Mouse (Mus musculus): ENCODE measurements at regions not wholly inside any gene's neighbourhood (a gene's known extent, or its start where the extent isn't known, plus 50 kb on each side); places are given as distances from the start of the nearest gene placed in this dataset.

GRCm38 (mm10) chr8:35192515-35192914, 573.1 kb upstream of the Gm19410 start:
- no peak for DNase-seq

- DNase-seq, result peak; percentile 60
Observed at GRCm38 (mm10) chr8:35193771-35194170, 571.8 kb upstream of the Gm19410 start.

DNA sequence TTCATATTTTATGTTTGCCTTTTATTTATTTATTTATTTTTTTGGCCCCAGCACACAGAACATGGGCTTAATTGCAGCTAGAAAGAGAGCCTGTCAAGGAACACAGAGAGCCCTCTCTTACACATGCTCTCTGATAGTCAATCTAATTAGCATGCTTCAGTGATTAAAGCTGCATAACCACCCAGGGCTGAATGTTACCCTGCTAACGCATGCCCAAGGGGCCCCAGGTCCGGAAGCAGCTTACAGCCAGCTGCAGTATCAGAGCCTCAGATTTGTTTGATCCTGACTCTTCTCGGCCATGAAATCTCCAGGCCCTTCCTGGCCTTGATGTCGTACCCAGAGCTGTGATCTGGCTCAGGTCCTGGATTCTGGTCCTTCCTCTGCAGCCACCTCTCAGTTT, 569.4 kb upstream of the Gm19410 start:
- no peak for DNase-seq

- DNase-seq, result no peak
Observed at GRCm38 (mm10) chr8:35198766-35199165, 566.8 kb upstream of the Gm19410 start.

- DNase-seq, result peak; percentile 62
Observed at GRCm38 (mm10) chr8:35201416-35201815, 564.2 kb upstream of the Gm19410 start.

GRCm38 (mm10) chr8:35204971-35205370, 560.6 kb upstream of the Gm19410 start:
- peak; percentile 39 for DNase-seq

DNA sequence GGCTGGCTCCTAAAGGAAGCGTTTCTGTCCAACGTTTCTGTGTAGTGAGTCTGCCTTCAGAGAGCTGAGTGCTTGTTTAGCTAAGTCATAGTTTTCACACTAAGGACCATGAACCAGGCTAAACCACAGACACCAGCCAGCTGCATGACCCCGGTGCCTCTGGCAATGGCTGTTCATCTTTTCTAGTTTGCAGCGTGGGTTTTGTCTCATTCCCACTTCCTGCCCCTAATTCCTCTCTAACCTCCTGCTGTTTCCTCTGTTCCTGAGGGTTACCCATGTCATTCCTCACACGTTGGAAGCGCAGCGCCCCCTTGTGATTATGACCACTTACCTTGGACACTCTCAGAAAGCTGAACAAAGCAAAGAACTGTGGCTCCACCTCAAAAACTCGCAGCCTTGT, 560.1 kb upstream of the Gm19410 start:
- DNase-seq, result peak; percentile 81

DNA sequence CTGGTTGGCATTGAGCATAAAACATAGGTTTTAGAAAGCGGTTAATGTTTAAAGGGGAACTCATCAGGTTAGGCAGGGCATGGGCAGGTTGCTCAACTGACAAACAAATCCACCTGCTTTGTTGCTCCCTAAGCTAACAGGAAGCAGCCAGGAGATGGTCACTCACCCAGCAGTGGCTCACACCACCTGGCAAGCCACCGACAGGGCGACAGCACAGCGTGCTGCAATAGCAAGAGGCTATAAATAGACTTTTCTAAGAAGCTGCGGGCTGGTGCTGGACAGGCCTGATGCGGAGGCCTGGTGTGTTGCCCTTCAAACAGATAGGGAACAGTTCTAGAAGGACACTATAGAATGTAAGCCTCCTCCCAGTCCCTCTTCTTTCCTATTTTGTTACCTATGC, 559.3 kb upstream of the Gm19410 start:
- peak; percentile 28 for DNase-seq

GRCm38 (mm10) chr8:35208357-35208756, 557.2 kb upstream of the Gm19410 start:
- DNase-seq, result no peak

DNA sequence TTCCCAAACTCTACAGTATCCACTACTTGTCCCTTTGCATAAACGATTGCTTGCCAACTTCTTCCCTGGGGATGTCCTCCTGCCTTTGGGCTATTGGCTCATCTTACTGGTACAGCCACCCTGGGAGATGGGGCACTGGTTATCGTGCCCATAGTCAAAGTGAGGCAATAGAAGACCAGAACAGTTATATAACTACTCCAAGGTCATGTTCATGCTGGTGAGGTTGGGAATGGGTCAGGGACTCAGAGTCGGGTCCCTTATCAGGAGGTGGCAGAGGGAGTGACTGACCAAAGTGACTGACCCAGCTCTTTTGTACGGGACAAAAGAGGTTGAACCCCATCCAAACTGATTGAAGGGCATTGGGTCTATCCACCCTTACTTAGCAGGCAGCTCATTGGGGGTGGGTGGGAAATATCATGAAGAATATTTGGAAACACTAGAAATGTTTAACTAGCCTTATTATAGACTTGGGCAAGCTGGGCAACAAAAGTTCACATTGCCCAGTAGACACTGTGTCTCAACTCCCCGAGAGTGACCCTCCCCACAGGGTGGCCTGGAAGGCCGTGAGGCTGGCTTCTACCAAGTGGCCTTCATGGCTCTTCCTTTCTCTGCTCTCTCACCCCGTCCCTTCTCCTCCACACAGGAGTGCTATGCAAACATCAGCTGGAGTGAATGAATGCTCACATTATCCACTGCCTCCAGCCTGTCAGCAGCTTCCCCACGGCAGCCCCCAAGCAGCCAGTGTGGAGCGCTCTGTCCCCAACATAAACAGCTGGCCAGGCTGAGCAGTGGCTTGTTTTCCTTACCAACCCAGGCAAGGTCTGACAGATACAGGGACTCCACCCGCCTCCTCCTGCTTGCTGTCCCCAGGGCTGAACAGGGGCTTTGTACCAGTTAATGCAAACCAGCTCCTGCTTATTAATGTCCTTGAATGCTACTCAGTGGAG, 553.8 kb upstream of the Gm19410 start:
- no peak for DNase-seq

DNA sequence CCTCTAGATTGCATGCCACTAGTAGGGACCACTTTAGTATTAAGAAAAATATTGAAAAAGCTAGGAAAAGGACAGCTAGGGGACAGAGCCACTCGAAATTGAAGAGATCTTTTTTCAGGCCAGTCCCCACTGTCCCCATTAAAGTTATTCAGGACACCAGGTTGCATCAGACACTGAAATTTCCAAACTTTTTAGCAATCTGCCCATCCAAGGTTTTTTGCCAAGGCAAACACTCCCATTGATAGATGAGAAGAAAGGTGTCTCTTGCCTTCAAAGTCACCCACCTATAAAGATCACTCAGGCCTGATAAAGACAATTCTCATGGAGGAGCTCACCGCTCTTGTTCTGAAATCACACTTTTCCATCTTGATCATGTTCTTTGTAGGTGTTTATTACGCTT, 552.1 kb upstream of the Gm19410 start:
- no peak for DNase-seq

DNA sequence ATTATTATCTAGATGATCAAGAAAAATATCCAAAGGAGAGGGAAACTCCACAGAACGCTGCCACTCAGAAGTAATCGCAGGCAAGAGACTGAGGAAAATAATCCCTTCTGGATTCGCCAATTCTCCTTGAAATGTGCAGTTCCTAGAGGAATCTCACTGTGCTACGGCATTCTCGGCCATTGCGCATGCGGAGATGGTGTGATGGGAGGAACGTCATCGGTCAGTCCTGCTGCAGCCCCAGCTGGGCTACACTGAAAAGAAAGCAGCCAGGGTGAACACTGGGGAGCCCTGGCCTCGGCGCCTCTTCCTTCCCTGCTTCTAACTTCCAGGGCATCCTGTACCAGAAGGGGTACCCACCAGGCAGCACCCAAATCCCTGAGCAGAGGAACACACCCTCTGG, 548.0 kb upstream of the Gm19410 start:
- no peak for DNase-seq

GRCm38 (mm10) chr8:35218327-35218726, 547.3 kb upstream of the Gm19410 start:
- peak; percentile 65 for DNase-seq

GRCm38 (mm10) chr8:35224053-35224924, 541.3 kb upstream of the Gm19410 start:
- no peak for DNase-seq

- DNase-seq, result no peak
Observed at GRCm38 (mm10) chr8:35224925-35225244, 540.7 kb upstream of the Gm19410 start.

- DNase-seq, result no peak
Observed at GRCm38 (mm10) chr8:35227079-35227478, 538.5 kb upstream of the Gm19410 start.

DNA sequence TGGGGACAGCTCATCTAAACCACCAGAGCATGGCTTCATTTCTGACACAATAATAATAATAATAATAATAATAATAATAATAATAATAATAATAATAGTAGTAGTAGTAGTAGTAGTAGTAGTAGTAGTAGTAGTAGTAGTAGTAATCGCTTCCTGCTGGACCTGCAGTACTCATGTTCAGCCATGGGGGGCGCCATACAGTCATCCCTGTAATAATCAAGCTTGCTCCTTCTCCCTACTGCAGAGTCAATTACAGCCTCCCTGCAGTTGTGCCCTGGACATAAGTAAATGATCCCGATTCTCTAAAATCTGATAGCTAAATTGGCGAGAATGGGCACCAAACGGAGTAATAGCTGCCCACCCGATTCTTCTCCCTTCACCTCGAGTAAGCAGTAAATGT, 537.1 kb upstream of the Gm19410 start:
- DNase-seq, result no peak

DNA sequence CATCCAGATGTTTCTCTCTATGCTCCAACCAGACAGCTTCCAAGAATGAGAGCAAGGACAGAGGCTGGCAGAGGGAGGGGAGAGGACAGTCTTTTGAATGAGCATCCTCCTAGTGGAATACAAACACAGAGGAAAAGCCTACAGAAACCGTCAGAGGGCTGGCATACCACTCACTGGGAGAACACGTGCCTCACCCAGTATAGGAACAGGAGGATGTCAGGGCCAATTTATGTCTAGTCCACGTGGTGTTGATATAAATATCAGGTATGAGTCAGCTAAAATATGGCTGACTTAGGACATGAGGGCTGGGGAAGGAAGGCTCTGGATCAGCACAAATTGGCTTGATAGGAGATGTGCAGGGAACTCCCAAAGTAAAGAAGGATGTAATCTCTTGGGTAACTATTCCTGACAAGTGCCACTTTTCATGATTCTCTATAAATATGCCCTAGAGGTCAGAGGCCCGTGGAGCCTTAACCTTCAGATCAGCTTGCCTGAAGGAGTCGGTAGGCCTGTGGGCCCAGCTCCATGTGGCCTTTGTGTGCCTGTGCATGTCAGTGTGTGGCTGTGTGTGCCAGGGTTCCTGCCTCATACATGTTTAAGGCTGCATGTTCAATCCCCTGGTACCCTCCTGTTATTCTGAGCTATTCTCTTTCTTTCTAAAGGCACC, 531.9 kb upstream of the Gm19410 start:
- no peak for DNase-seq

GRCm38 (mm10) chr8:35234436-35234835, 531.2 kb upstream of the Gm19410 start:
- DNase-seq, result no peak

DNA sequence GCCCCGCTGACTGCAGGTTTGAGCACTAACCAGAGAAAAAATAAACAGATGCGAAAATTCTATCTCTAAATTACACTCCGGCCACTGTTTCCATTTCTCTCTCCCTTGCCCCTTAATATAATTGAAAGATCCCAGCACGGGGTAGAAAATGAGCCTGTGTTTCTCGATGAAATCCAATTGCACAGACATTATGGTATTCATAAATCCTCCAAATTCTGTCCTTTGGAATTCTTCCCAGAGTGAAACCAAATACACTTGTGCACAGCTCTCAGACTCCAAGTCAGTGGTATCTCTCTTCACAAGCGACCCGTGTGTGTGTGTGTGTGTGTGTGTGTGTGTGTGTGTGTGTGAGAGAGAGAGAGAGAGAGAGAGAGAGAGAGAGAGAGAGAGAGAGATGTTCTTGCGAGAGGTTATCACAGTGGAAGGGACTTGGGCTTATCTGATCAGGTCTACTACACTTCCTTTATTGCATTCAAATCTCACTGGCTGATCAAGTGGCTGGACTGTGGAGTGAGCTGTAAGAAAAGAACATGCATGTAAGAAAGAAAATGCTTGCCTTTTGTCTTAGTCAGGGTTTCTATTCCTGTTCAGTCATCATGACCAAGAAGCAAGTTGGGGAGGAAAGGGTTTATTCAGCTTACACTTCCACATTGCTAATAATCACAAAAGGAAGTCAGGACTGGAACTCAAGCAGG, 529.6 kb upstream of the Gm19410 start:
- DNase-seq, result no peak

DNA sequence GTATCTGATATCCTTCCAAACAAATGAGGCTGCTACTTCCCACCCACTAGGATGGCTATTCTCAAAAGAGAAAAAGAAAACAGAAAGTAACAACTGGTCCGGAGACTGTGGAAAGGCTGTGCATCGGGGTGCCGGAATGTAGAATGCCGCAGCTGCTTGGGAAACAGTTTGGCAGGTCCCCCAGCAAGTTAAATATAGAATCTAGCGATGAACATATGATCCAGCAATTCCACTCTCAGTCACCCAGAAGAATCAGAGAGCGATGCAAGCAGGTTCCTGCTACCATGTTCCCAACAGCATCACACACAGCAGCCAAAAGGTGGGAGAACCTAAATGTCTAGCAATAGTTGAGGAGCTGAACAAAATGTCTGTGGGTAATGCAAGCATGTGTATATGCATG, 528.3 kb upstream of the Gm19410 start:
- DNase-seq, result no peak

DNA sequence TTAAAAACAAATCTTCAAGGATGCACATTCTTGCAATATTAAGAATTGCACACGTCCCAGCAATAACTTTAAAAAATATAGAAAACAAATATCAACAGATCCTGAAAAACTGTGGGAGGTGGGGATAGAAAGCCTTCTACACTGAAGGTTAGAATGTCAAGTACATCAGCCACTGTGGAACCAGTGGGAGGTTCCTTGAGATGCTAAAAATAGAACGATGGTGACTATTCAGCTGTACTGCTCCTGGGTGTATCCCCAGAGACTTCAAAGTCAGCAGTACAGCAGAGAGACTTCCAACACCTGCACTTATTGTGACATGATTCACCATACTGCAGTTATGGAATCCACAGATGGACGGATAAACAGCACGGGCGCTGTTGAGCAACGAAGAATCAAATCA, 524.7 kb upstream of the Gm19410 start:
- no peak for DNase-seq

- peak; percentile 27 for DNase-seq
Observed at GRCm38 (mm10) chr8:35243555-35243954, 522.0 kb upstream of the Gm19410 start.

Measured in kidney, postnatal 10 days (tissue).